In genomic region chr1:77444648-77445047, GRCm38 (mm10) we compare ENCODE assay signal across 19 mouse cellular contexts.
DNase-seq lines count a peak whose midpoint lies in the region; ATAC-seq and TF ChIP-seq lines count a peak whose summit lies in the region.
"Had no signal": no experiment of that assay in that cellular context is flagged by ENCODE, and none has a peak within 500 bp of the region (broad histone marks: within the 10 kb centered on the region; RNA-seq: fewer than 3 reads in every experiment).

No protein-coding gene starts in this region.

- peak overlapping the region; percentile 33; the same call in 1 of the 2 replicates for H3K27ac ChIP-seq in hindbrain, embryonic 14.5 days
- no peak overlapping the region for H3K27ac ChIP-seq in hindbrain, embryonic 16.5 days (ENCODE audit: low read depth, low read length)
- peak overlapping the region; percentile 68 for H3K27ac ChIP-seq in forebrain, embryonic 16.5 days (ENCODE audit: low read length)
- H3K27ac ChIP-seq in stomach, postnatal 0 days (replicated peaks): peak overlapping the region; percentile 73
- H3K27ac ChIP-seq: embryonic facial prominence, embryonic 10.5 days; kidney, postnatal 0 days; left cerebral cortex, adult 2 months; limb, embryonic 13.5 days; liver, embryonic 14.5 days; neural tube, embryonic 13.5 days had no signal

- H3K4me2 ChIP-seq in hindbrain, embryonic 14.5 days (replicated peaks): no peak overlapping the region
- H3K4me2 ChIP-seq in hindbrain, embryonic 16.5 days (ENCODE audit: low read length): no peak overlapping the region
- H3K4me2 ChIP-seq in forebrain, embryonic 16.5 days (ENCODE audit: low read length): no peak overlapping the region
- H3K4me2 ChIP-seq in stomach, postnatal 0 days (replicated peaks; ENCODE audit: low read depth): peak overlapping the region; percentile 31; the same call in 1 of the 2 replicates
- H3K4me2 ChIP-seq: heart, embryonic 11.5 days; limb, embryonic 13.5 days; neural tube, embryonic 13.5 days had no signal

- no peak for DNase-seq in hindbrain, embryonic 14.5 days (ENCODE audit: low spot score)
- DNase-seq in ovary, postnatal 36 days (ENCODE audit: low spot score): peak; percentile 8
- DNase-seq in ovary, adult 18-20 months (ENCODE audit: low spot score): no peak
- DNase-seq in stomach, postnatal 0 days (ENCODE audit: low spot score): no peak
- DNase-seq in layer of hippocampus, adult 18-20 months (ENCODE audit: low spot score in 2 of 2): no peak
- DNase-seq: cerebellum, postnatal 36 days; gastrocnemius, postnatal 25 days; heart, postnatal 14 days; thymus, adult 2 months had no signal

- no peak for ATAC-seq in hindbrain, embryonic 14.5 days (ENCODE audit: low FRiP score)
- no peak for ATAC-seq in hindbrain, embryonic 16.5 days
- peak; percentile 31; the same call in 1 of the 2 replicates for ATAC-seq in forebrain, embryonic 16.5 days
- ATAC-seq in stomach, postnatal 0 days (ENCODE audit: low FRiP score, low TSS enrichment): peak; percentile 83

- WGBS in hindbrain, embryonic 14.5 days: 57% methylated on average over 9 of the region's 9 CpGs
- WGBS in hindbrain, embryonic 16.5 days: 47% methylated on average over 9 of the region's 9 CpGs
- WGBS in forebrain, embryonic 16.5 days: 42% methylated on average over 9 of the region's 9 CpGs
- 50% methylated on average over 9 of the region's 9 CpGs for WGBS in stomach, postnatal 0 days

- no peaks in the 10 kb centered on the region for H3K27me3 ChIP-seq in hindbrain, embryonic 14.5 days (ENCODE audit: control insufficient read depth, insufficient read depth, low read length)
- no peaks in the 10 kb centered on the region for H3K27me3 ChIP-seq in hindbrain, embryonic 16.5 days (replicated peaks; ENCODE audit: control insufficient read depth, insufficient read depth, low read length)
- no peaks in the 10 kb centered on the region for H3K27me3 ChIP-seq in forebrain, embryonic 16.5 days (replicated peaks; ENCODE audit: control insufficient read depth, insufficient read depth, low read length)
- no peaks in the 10 kb centered on the region for H3K27me3 ChIP-seq in stomach, postnatal 0 days (ENCODE audit: control insufficient read depth, insufficient read depth, low read length)
- H3K27me3 ChIP-seq: limb, embryonic 13.5 days; neural tube, embryonic 13.5 days had no signal

- no peak overlapping the region for H3K9ac ChIP-seq in hindbrain, embryonic 14.5 days
- H3K9ac ChIP-seq in hindbrain, embryonic 16.5 days (ENCODE audit: low read depth, low read length): no peak overlapping the region
- no peak overlapping the region for H3K9ac ChIP-seq in forebrain, embryonic 16.5 days (replicated peaks; ENCODE audit: low read depth, low read length)
- H3K9ac ChIP-seq in stomach, postnatal 0 days (ENCODE audit: low read length): peak overlapping the region; percentile 23; the same call in 1 of the 2 replicates
- H3K9ac ChIP-seq: limb, embryonic 13.5 days; liver, embryonic 14.5 days; neural tube, embryonic 13.5 days had no signal

- no peak for TF ChIP-seq CTCF in stomach, postnatal 0 days (IDR thresholded peaks at IDR 0.05; ENCODE audit: low read depth)

- 0 out of 2 replicates have a peak, but pooled peaks cover 8% of the 10 kb centered on the region for H3K36me3 ChIP-seq in hindbrain, embryonic 14.5 days (replicated peaks; ENCODE audit: control insufficient read depth, insufficient read depth)
- H3K36me3 ChIP-seq in hindbrain, embryonic 16.5 days (ENCODE audit: control insufficient read depth, insufficient read depth, low read length): no peaks in the 10 kb centered on the region
- no peaks in the 10 kb centered on the region for H3K36me3 ChIP-seq in forebrain, embryonic 16.5 days (ENCODE audit: control insufficient read depth, insufficient read depth)
- no peaks in the 10 kb centered on the region for H3K36me3 ChIP-seq in stomach, postnatal 0 days (ENCODE audit: control insufficient read depth, insufficient read depth, low read length)
- H3K36me3 ChIP-seq: G1E had no signal

- peaks cover 33% of the 10 kb centered on the region for H3K4me1 ChIP-seq in hindbrain, embryonic 14.5 days (replicated peaks; ENCODE audit: control insufficient read depth, insufficient read depth, low read length)
- H3K4me1 ChIP-seq in hindbrain, embryonic 16.5 days (ENCODE audit: control insufficient read depth, insufficient read depth, low read depth, low read length): peaks cover 18% of the 10 kb centered on the region
- H3K4me1 ChIP-seq in forebrain, embryonic 16.5 days (replicated peaks; ENCODE audit: control insufficient read depth, insufficient read depth, low read length): peaks cover 52% of the 10 kb centered on the region
- H3K4me1 ChIP-seq in stomach, postnatal 0 days (replicated peaks; ENCODE audit: control insufficient read depth, insufficient read depth): no peaks in the 10 kb centered on the region

- H3K9me3 ChIP-seq in hindbrain, embryonic 14.5 days (ENCODE audit: control insufficient read depth, low read length): no peaks in the 10 kb centered on the region
- H3K9me3 ChIP-seq in hindbrain, embryonic 16.5 days (ENCODE audit: control insufficient read depth, low read length): no peaks in the 10 kb centered on the region
- H3K9me3 ChIP-seq in forebrain, embryonic 16.5 days (ENCODE audit: control insufficient read depth, low read length): no peaks in the 10 kb centered on the region
- H3K9me3 ChIP-seq in stomach, postnatal 0 days (ENCODE audit: control insufficient read depth, low read length): no peaks in the 10 kb centered on the region
- H3K9me3 ChIP-seq: embryonic facial prominence, embryonic 10.5 days; limb, embryonic 13.5 days; neural tube, embryonic 13.5 days had no signal

- TF ChIP-seq EP300 in stomach, postnatal 0 days (optimal IDR thresholded peaks at IDR 0.05): no peak

- H3K4me3 ChIP-seq in hindbrain, embryonic 14.5 days (replicated peaks; ENCODE audit: low read length): no peak overlapping the region
- no peak overlapping the region for H3K4me3 ChIP-seq in hindbrain, embryonic 16.5 days (ENCODE audit: low read length)
- no peak overlapping the region for H3K4me3 ChIP-seq in forebrain, embryonic 16.5 days (replicated peaks; ENCODE audit: low read length)
- peak overlapping the region; percentile 17; the same call in 1 of the 2 replicates for H3K4me3 ChIP-seq in stomach, postnatal 0 days (ENCODE audit: low read depth, low read length)
- H3K4me3 ChIP-seq: embryonic facial prominence, embryonic 10.5 days; left cerebral cortex, adult 2 months; limb, embryonic 13.5 days; neural tube, embryonic 13.5 days had no signal

Comparison
In these comparisons a context has a peak if more than half of its experiments do, and no peak if none do; other contexts are left out.
1. ATAC-seq: peak in forebrain, embryonic 16.5 days (single experiment) and stomach, postnatal 0 days (single experiment); none in hindbrain, embryonic 14.5 days (single experiment) and hindbrain, embryonic 16.5 days (single experiment).